Mouse (Mus musculus) hindbrain, embryonic 15.5 days (tissue): Measurements from ENCODE around the gene Eno3. TPM values are rescaled to one million over a fixed set of nuclear protein-coding genes. Genes with fewer than 3 reads are reported as not detected.
A peak's percentile ranks its signal among the peaks of the same experiment; 100 is the strongest.

Experiments used
- ATAC-seq: fragments of 200-750 bp; cut with Nextera tagmentation; 2 replicates; pipeline ENCODE4 v1.8.0; 2017; ENCODE audit warnings: low read depth, moderate number of reproducible peaks, moderate TSS enrichment; ENCODE audit not compliant: low FRiP score
- H3K27ac ChIP-seq: fragments of 300-500 bp; sonication (generic); replicated peaks from 2 replicates; pipeline ENCODE4 v1.5.1; 2015; ENCODE audit warnings: mild to moderate bottlenecking, inconsistent platforms
- H3K27me3 ChIP-seq: fragments of 300-500 bp; sonication (generic); 2 replicates; pipeline ENCODE4 v1.6.1; 2015; ENCODE audit warnings: control low read depth, inconsistent platforms
- H3K36me3 ChIP-seq: fragments of 300-500 bp; sonication (generic); 2 replicates; pipeline ENCODE4 v1.6.1; 2015; ENCODE audit warnings: control low read depth, inconsistent platforms
- H3K4me1 ChIP-seq: fragments of 300-500 bp; sonication (generic); replicated peaks from 2 replicates; pipeline ENCODE4 v1.6.1; 2015; ENCODE audit warnings: control low read depth, inconsistent platforms
- H3K4me2 ChIP-seq: fragments of 300-500 bp; sonication (generic); 2 replicates; pipeline ENCODE4 v1.6.1; 2015; ENCODE audit warnings: moderate library complexity, mild to moderate bottlenecking, inconsistent platforms
- H3K4me3 ChIP-seq: fragments of 300-500 bp; sonication (generic); 2 replicates; pipeline ENCODE4 v1.5.1; 2015; ENCODE audit warnings: mild to moderate bottlenecking, inconsistent platforms
- H3K9ac ChIP-seq: fragments of 300-500 bp; sonication (generic); 2 replicates; pipeline ENCODE4 v1.6.1; 2015; ENCODE audit warnings: inconsistent platforms
- H3K9me3 ChIP-seq: fragments of 300-500 bp; sonication (generic); 2 replicates; pipeline ENCODE4 v1.6.1; 2016; ENCODE audit warnings: control low read depth, inconsistent platforms
- WGBS: fragments of 180-500 bp; shearing (Covaris S2); methylation state at CpG from one replicate; pipeline ENCODE4 v1.1.7; 2015; 5-methylcytosine and 5-hydroxymethylcytosine counted together
- polyA plus RNA-seq: library from polyadenylated mRNA; unstranded; fragments of >200 nt; fragmentation: Nextera tagmentation; extraction: Ambion mirVana; gene quantifications from 2 replicates; pipeline ENCODE4 v1.2.1, GENCODE M21; 2015

The Eno3 gene
- polyA plus RNA-seq, 1 experiment from 2014 or later, result 6.7 TPM

- no peak overlapping the region for H3K4me3 ChIP-seq
- no peaks in the 10 kb centered on the region for H3K27me3 ChIP-seq
- H3K9me3 ChIP-seq, result no peaks in the 10 kb centered on the region
- no peak overlapping the region for H3K4me2 ChIP-seq
- no peak overlapping the region for H3K27ac ChIP-seq
- no peaks in the 10 kb centered on the region for H3K36me3 ChIP-seq
- no peak overlapping the region for H3K9ac ChIP-seq
- no peaks in the 10 kb centered on the region for H3K4me1 ChIP-seq
- ATAC-seq, result no peak
- WGBS, result 87% methylated on average over 4 of the region's 4 CpGs
Measured at GRCm38 (mm10) chr11:70626877-70627276, 30.1 kb upstream of the Eno3 start.

GRCm38 (mm10) chr11:70628431-70628830, 28.6 kb upstream of the Eno3 start:
- Histone ChIP-seq H3K36me3 (no peaks in the 10 kb centered on the region), H3K27ac (no peak overlapping the region), H3K4me2 (no peak overlapping the region), H3K9me3 (no peaks in the 10 kb centered on the region), H3K9ac (no peak overlapping the region), H3K4me1 (no peaks in the 10 kb centered on the region), H3K4me3 (no peak overlapping the region), H3K27me3 (no peaks in the 10 kb centered on the region)
- 82% methylated on average over 2 of the region's 2 CpGs for WGBS
- ATAC-seq, result no peak

GRCm38 (mm10) chr11:70629557-70629956, 27.4 kb upstream of the Eno3 start:
- ATAC-seq, result no peak
- no peaks in the 10 kb centered on the region for H3K36me3 ChIP-seq
- 58% methylated on average over 5 of the region's 5 CpGs for WGBS

GRCm38 (mm10) chr11:70630129-70630528, 26.9 kb upstream of the Eno3 start:
- H3K27me3 ChIP-seq, result no peaks in the 10 kb centered on the region
- H3K27ac ChIP-seq, result no peak overlapping the region
- no peaks in the 10 kb centered on the region for H3K36me3 ChIP-seq
- no peak overlapping the region for H3K4me2 ChIP-seq
- no peak overlapping the region for H3K4me3 ChIP-seq
- H3K9me3 ChIP-seq, result no peaks in the 10 kb centered on the region
- 70% methylated on average over 7 of the region's 7 CpGs for WGBS
- no peak for ATAC-seq
- H3K9ac ChIP-seq, result no peak overlapping the region
- H3K4me1 ChIP-seq, result no peaks in the 10 kb centered on the region

More at GRCm38 (mm10) chr11:70629557-70629956, 27.4 kb upstream of the Eno3 start:
- H3K9me3 ChIP-seq, result no peaks in the 10 kb centered on the region
- H3K4me3 ChIP-seq, result no peak overlapping the region
- no peaks in the 10 kb centered on the region for H3K27me3 ChIP-seq
- H3K4me1 ChIP-seq, result no peaks in the 10 kb centered on the region
- H3K9ac ChIP-seq, result no peak overlapping the region
- no peak overlapping the region for H3K27ac ChIP-seq
- H3K4me2 ChIP-seq, result no peak overlapping the region

GRCm38 (mm10) chr11:70635601-70636000, 21.4 kb upstream of the Eno3 start:
- no peak for ATAC-seq
- Histone ChIP-seq H3K4me3 (no peak overlapping the region), H3K4me1 (no peaks in the 10 kb centered on the region), H3K9ac (no peak overlapping the region), H3K27me3 (no peaks in the 10 kb centered on the region), H3K9me3 (no peaks in the 10 kb centered on the region), H3K27ac (no peak overlapping the region), H3K4me2 (no peak overlapping the region), H3K36me3 (no peaks in the 10 kb centered on the region)
- WGBS, result 86% methylated on average over 4 of the region's 4 CpGs

GRCm38 (mm10) chr11:70637764-70638163, 19.2 kb upstream of the Eno3 start:
- H3K9ac ChIP-seq, result no peak overlapping the region
- no peak for ATAC-seq
- H3K9me3 ChIP-seq, result no peaks in the 10 kb centered on the region
- peaks cover 3% of the 10 kb centered on the region for H3K36me3 ChIP-seq
- no peak overlapping the region for H3K27ac ChIP-seq
- WGBS, result 95% methylated on average over 1 of the region's 1 CpGs
- H3K4me3 ChIP-seq, result no peak overlapping the region
- no peaks in the 10 kb centered on the region for H3K27me3 ChIP-seq
- no peak overlapping the region for H3K4me2 ChIP-seq
- no peaks in the 10 kb centered on the region for H3K4me1 ChIP-seq

- Histone ChIP-seq H3K27ac (no peak overlapping the region), H3K27me3 (no peaks in the 10 kb centered on the region), H3K9me3 (no peaks in the 10 kb centered on the region), H3K9ac (no peak overlapping the region), H3K36me3 (peaks cover 5% of the 10 kb centered on the region), H3K4me3 (no peak overlapping the region), H3K4me1 (no peaks in the 10 kb centered on the region), H3K4me2 (no peak overlapping the region)
- WGBS, result 83% methylated on average over 1 of the region's 1 CpGs
- ATAC-seq, result no peak
Measured at GRCm38 (mm10) chr11:70638293-70638692, 18.7 kb upstream of the Eno3 start.

- H3K27me3 ChIP-seq, result no peaks in the 10 kb centered on the region
- no peak within 1 kb of the TSS for H3K4me3 ChIP-seq
- H3K27ac ChIP-seq, result no peak within 1 kb of the TSS
- 59% methylated on average over 5 of the region's 5 CpGs for whole genome bisulfite sequencing
- no peaks in the 10 kb centered on the region for H3K4me1 ChIP-seq
- no peak within 1 kb of the TSS for H3K9ac ChIP-seq
- H3K4me2 ChIP-seq, result no peak within 1 kb of the TSS
- peaks cover 9% of the 10 kb centered on the region for H3K36me3 ChIP-seq
- H3K9me3 ChIP-seq, result no peaks in the 10 kb centered on the region
- ATAC-seq, result no peak
Measured at GRCm38 (mm10) chr11:70638714-70639278, 18.2 kb upstream of the Eno3 start, which contains the start of gene Gp1ba. TSS of gene Gp1ba (plus strand) at chr11:70639122.

- Histone ChIP-seq H3K27me3 (no peaks in the 10 kb centered on the region), H3K27ac (no peak overlapping the region), H3K36me3 (peaks cover 20% of the 10 kb centered on the region), H3K4me3 (no peak overlapping the region), H3K9me3 (no peaks in the 10 kb centered on the region), H3K9ac (no peak overlapping the region), H3K4me1 (peaks cover 3% of the 10 kb centered on the region; the same call in 1 of the 2 replicates), H3K4me2 (no peak overlapping the region)
- WGBS, result 85% methylated on average over 8 of the region's 8 CpGs
- no peak for ATAC-seq
Measured at GRCm38 (mm10) chr11:70639976-70640375, 17.0 kb upstream of the Eno3 start.

GRCm38 (mm10) chr11:70641241-70641640, 15.8 kb upstream of the Eno3 start:
- H3K4me2 ChIP-seq, result no peak overlapping the region
- H3K27ac ChIP-seq, result no peak overlapping the region
- peaks cover 21% of the 10 kb centered on the region for H3K36me3 ChIP-seq
- no peak overlapping the region for H3K4me3 ChIP-seq
- H3K9me3 ChIP-seq, result no peaks in the 10 kb centered on the region
- WGBS, result 86% methylated on average over 7 of the region's 7 CpGs
- peaks cover 16% of the 10 kb centered on the region for H3K4me1 ChIP-seq
- no peaks in the 10 kb centered on the region for H3K27me3 ChIP-seq
- ATAC-seq, result no peak
- no peak overlapping the region for H3K9ac ChIP-seq

- Histone ChIP-seq H3K9me3 (no peaks in the 10 kb centered on the region), H3K4me3 (no peak overlapping the region), H3K9ac (no peak overlapping the region), H3K27me3 (no peaks in the 10 kb centered on the region), H3K4me2 (no peak overlapping the region), H3K27ac (no peak overlapping the region), H3K36me3 (peaks cover 21% of the 10 kb centered on the region), H3K4me1 (peaks cover 23% of the 10 kb centered on the region)
- no peak for ATAC-seq
- 90% methylated on average over 6 of the region's 6 CpGs for WGBS
Measured at GRCm38 (mm10) chr11:70643051-70643450, 14.0 kb upstream of the Eno3 start.

- ATAC-seq, result no peak
- H3K9me3 ChIP-seq, result no peaks in the 10 kb centered on the region
- H3K9ac ChIP-seq, result no peak overlapping the region
- WGBS, result 95% methylated on average over 8 of the region's 8 CpGs
- H3K36me3 ChIP-seq, result peaks cover 29% of the 10 kb centered on the region
- H3K27ac ChIP-seq, result no peak overlapping the region
- peaks cover 36% of the 10 kb centered on the region for H3K4me1 ChIP-seq
- 0 out of 2 replicates have a peak overlapping the region, but pooled peaks have one; percentile 89 for H3K4me2 ChIP-seq
- H3K27me3 ChIP-seq, result no peaks in the 10 kb centered on the region
- no peak overlapping the region for H3K4me3 ChIP-seq
Measured at GRCm38 (mm10) chr11:70644564-70645103, 12.4 kb upstream of the Eno3 start.
